Mouse (Mus musculus): ENCODE data around the gene Purb.

GRCm38 (mm10) chr11:6440171-6440570 is 35.5 kb downstream of the Purb start:
- TF ChIP-seq CHD2 (IDR thresholded peaks at IDR 0.05; ENCODE audit: low read depth, low read length) (no peak), ZNF384 (IDR thresholded peaks at IDR 0.05; ENCODE audit: low read depth, low read length) (no peak)
